Mouse (Mus musculus): Measurements from ENCODE around the gene Spen.

- TF ChIP-seq CTCF (IDR thresholded peaks at IDR 0.05; ENCODE audit: low read depth, low read length) (no peak), POLR2A (IDR thresholded peaks at IDR 0.05; ENCODE audit: borderline replicate concordance, low read depth, low read length) (no peak)
These were observed 20.0 kb downstream of the Spen start for GRCm38 (mm10) chr4:141518386-141518785.
